Mouse (Mus musculus): Measurements from ENCODE around the gene Tpk1.
"Not testable (repeated sequence)": the region's sequence is repeated elsewhere in the genome, so short reads cannot be mapped to it uniquely, and the experiment has no call there.

Gene Tpk1

DNA sequence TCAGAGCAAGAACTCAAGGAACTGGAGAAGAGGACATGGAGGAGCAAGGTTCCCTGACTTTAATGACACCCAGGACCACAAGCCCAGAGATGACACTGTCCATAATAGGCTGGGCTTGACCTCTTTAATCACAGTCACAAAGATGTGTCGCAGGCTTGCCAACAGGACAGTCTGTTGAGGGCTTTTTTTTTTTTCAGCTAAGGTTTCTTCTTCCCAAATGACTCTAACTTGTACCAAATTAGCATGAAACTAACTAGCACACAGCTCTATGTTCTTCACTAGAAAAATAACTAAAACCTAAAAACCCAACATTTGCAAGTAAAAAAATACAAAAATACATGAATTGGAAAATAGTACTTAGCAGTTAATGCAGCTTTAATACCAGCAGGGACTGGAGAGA, 27.2 kb downstream of the Tpk1 start:
- no peak for DNase-seq

DNA sequence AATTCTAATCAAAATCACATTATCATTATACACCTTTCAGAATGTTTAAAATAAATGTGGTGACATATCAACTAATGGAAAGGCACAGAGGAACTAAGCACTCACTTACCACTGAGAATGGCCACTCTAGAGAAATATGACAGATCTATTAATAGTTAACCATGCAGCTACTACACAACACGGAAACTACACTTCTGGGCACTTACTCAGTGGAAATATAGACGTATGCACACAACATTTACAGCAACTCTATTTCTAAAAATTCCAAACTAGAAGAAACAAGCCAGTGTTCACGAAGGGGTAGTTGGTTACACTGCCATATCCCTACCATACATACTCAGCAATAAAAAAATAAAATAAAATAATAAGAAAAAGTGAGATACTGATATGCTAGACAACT, 28.0 kb downstream of the Tpk1 start:
- no peak for DNase-seq

DNA sequence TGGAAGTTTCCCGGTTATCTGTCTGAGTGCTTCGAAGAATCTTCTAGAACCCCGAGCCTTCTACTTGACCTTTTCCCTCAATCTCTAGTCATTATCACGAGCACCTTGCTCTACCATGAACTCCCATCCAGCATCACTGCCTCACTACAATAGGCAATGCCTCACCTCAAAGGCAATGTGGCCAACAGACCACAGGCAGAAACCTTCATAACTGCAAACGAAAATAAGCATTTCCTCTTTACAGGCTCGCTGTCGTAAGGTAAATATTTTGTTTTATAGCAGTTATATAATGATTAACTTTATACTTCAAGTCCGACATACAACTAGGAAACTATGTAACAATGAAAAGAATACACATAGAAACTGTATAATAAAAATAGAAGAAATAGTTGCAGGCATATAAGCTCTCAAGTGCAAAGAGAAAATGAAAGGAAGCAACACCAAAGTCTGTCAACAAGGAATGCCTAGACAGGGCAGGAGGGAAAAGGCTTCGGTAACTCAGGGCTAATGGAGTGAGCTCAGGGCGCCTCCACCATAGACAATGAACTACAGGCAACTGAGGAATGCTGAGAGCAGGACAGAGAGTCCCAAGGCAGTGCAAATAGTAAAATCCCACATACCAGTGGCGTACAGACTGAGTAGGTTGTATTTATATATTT, 29.0 kb downstream of the Tpk1 start:
- DNase-seq: no peak

DNA sequence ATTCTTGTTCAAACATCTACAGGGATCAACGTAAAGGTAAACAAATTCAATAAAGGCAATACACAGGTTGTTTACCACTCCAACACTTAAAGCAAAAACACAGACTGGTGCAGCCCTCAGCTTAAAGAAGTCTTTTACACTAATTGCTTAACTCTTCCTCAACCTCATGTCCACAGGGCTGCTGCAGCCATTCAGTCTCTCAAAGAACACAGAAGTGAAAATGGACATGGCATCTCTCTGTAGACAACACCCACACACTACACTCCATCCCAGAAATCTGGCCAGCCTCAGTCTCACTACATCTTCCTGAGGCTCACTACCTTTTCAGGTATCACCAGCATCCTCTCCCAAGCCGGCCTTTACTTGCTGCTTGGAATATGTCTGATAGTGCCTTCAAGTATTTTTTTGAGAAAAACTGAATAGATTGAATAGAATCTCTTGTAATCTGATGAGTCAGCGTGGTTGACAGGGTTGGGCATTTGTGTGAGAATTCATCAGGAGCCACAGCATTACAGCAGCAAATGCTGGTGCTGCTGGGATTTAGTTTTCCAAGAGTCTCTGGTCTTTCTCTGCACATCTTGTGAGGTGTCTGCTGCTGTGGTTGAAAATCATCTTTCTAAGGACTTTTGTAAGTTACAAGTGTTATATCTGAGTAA, 32.6 kb downstream of the Tpk1 start:
- no peak for DNase-seq

DNA sequence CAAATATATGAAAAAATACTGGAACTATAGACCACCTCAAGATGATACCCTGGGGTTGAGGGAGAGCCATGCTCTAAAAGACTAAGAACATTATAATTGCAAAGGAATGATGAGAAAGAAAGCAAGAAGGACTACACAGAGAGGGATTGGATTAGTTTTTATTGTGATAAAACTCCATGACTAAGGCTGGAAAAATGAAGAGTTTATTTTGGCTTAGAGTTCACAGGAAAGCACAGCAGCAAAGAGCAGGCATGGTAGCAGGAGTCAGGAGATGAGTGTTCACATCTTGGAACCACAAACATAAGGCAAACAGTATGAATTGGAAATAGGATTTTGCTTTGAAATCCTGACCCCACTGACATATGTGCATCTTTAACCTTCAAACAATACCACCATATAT, 33.2 kb downstream of the Tpk1 start:
- DNase-seq: no peak

DNA sequence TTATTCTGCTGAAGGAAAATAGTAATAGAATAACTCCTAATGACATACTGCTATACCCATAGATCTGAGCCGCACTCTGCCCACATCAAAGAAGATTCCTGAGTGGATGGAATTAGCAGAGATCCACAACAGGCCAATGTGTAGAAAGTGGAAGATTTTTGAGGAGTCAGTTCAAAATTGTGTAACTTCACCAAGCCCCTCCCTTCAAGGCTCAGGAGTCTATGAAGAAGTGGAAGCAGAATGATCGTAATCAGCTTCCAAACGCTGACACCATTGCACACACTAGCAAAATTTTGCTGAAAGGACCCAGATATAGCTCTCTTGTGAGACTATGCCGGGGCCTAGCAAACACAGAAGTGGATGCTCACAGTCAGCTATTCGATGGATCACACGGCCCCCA, 42.6 kb downstream of the Tpk1 start:
- not testable (repeated sequence) for DNase-seq

DNA sequence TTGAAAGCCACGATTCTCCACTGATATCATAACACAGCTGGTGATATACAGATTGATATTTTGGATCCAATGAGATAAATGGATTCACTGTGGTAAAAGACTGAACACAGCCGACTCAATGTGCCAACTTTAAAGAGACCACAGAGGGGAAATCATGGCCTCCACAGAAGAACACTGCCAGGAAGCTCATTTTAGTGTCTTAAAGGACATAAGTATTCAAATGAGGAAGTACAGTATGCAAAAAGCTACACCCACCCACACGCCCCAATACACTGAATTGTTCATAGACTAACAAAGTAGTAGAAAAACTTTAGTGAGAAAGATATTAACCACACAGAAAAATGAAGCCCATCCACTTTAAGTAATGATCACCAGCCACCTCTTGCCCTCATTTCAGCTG, 46.8 kb downstream of the Tpk1 start:
- DNase-seq: no peak

DNA sequence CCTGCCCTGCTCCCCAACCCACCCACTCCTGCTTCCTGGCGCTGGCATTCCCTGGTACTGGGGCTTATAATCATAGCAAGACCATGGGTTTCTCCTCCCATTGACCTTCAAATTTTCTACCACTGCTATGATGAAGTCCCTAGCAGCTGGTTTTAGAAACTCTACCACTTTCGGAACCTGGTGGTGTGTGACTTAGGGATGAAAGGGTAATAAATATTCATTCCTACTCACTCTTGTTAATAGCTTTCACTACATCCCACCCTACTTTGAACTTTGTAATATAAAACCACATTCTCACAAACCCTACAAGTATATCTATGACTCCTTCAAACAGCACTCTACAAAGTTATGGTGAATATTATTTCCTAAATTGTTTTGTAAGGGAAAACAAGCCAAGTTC, 54.3 kb downstream of the Tpk1 start:
- DNase-seq: no peak

DNA sequence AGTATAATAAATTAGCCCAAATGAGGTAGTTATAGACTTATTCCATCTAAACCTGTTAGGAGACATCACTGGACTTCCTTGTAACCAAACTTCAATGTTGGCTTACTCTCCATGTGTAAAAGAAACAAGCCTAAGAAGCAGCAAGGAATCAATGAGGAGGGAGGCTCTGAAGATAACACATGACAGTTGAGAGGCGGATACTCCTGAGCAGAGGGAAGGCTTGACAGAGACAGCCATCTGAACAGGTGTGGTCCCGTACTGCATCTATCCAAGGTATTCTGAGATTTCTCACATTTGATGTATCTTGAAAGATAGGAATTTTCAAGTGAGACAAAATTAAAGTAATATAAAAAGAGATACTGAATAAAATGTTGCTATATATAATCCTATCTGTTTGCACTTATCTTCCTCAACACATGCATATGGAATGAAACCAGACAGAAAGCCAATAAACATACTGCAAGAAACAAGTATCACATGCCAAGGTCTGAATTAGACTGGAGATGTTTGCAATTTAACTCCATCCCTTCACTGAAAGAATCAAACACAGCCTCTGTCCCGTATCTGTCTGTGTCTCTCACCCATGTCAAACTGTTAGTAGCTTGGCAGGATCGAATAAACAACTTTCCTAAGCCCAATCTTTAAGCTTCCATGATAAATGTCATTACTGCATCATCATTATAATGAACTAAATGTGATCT, 75.1 kb downstream of the Tpk1 start:
- no peak for DNase-seq

DNA sequence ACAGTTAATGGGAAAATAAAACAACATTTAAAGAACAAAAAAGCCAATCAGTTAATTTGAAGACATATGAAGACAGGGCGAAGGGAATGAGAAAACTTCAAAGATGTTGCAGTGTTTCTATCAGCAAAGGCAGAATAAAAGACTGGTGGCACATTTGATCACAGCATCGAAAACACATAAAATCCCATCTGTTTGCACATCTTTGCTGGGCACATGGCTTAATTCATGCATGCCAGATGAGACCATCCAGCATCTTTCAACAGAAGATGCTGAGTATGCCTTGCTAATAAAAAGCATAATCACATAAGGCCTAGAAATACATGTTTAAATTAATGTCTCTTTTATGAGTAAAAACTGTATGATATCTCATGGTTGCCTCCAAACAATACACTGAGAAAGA, 80.8 kb downstream of the Tpk1 start:
- DNase-seq: no peak

DNA sequence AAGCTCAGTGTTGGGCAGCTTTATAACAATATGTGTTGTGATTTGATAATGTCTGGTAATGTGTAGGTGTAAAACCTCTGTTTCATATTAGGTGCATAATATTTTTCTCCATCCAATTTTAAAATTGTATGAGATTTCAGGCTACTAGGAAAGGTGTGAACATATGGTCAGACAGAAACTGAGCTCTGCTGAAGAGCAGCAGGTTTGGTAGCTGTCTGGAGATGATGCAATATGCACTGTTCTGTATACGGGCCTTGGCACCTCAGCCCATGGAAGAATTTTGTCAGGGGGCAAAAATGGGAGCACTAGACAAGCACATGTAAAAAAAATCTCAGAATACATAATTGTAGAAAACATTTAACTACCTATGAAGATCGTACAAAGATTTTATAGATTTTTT, 84.3 kb downstream of the Tpk1 start:
- peak; percentile 16 for DNase-seq

DNA sequence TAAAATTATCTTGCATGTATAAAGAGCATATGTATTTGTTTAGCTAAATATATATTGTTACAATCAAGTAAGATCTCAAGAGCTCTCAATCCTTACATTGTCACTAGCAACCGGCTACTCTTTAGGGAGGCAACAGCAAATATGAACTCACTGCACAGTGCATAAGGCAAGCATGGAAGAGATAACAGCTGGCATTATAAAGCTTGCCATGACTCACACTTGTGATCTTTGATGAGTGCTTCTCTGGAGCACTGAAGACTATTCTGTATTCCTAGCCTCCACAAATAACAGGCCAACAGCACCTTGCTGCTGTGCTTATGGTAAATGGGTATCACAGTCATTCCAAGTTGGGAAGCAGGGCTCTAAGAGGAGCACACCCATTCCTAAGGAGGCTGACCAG, 98.2 kb downstream of the Tpk1 start:
- no peak for DNase-seq

DNA sequence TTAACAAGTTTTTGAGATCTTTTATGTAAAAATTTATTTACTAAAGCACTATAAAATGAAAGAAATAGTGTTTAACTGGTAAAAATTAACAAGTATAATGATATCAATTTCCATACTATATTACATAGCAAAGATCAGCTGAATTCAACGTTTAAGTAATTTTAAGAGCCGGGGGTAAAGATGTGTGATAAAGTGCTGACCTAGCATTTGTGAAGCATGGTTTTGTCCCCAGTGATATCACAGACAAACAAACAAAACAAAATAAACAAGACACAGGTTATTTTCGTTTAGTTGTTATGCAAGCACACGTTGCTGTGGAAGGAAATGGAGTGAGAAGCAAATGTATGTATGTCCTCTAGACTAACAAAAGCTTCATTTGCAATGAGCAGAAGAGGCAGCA, 103.6 kb downstream of the Tpk1 start:
- no peak for DNase-seq

DNA sequence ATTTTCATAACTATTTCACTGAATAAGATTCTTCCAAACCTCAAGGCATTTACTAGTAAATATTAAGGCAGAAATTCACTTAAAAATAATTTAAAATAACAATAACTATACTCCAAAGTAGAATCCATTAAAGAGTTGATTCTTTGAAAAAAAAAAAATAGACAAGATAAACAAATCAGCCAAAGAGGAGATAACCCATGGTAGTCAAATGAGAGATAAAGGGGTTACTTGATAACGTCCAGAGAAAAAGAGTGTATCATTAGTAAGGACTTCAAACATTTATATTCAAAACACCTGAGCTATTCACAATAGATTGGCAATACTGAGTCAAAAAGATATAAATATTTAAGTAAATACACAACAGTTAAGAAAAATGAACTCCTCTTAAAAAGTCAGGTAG, 114.7 kb downstream of the Tpk1 start:
- no peak for DNase-seq

DNA sequence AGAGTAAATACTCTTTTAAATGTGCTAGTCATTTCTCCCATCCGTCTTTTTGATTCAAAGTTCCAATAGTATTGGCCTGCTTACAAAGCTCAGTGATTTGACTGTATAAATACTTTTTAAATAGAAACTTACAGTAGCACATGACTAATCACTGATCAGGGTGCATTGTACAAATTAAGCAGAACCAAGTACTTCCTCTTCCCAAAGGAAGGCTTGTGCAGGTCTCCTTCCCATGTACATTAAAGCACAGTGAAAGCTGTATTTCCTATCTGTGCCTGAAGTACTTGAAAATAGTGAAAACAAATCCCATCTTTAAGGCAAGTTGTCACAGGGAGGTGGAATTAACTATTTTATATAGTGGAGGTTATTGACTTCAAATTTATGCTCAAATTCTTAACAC, 119.5 kb downstream of the Tpk1 start:
- DNase-seq: no peak

DNA sequence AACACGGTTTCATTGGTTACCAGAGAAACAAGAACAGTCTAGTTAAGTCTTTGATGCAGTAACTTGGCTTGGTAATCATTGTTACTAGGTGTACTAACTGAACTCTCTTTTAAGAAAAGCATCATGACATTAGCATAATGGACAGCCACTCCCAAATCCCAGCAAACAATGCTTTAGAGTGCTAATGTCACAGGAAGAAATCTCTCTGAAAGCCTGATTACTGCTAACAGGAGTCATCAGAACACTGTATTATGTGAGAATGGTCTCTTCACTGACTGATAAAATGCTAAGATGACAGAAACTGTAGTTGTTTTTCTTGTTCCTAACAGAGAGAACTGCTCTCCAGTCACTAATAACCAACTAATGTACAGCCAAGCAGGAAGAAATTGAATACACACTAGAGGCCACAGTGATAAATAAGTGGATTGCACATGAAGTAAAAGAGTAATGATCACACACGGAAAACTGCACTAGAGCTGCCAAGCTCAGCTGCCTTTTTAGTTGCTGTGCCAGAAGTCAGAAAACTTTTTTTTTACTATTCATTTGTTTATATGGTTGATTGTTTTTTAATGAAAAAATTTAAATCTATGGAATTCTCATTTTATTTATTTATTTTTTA, 128.7 kb downstream of the Tpk1 start:
- DNase-seq: no peak

DNA sequence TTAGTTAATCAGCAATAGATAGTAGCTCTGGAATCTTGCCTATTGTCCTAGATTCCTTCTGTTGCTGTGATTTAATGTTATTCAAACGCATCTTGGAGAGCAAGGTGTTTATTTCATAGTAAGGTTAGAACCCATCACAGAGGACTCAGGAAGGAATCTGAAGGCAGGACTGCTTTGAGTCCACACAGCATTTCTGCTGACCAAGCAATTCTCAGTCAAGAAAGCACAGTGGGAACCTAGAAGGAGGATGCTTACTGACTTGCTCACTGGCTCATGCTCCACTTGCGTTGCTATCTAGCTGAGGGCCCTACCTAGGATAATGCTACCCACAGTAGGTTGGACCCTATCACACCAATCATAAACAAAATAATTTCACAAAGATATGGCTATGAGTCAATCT, 130.6 kb downstream of the Tpk1 start:
- DNase-seq: no peak

DNA sequence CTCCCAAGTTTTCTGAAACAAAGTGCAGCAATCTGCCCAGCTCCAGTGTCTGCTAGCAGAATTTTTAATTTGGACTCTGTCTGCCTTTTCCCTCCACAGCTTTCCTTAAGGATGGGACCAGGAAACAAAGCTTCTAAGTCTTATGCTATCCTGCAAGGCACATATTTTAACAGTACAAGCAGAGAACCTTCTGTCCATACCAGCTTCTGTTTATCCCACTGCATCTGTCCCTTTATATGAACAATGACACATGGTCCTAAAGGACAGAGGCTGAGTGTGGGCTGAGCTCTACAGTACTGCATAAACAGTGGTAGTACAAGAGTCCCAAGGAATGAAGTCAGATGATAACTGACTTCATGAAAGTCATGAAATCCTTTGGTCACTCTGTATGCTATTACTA, 132.8 kb downstream of the Tpk1 start:
- DNase-seq: no peak

DNA sequence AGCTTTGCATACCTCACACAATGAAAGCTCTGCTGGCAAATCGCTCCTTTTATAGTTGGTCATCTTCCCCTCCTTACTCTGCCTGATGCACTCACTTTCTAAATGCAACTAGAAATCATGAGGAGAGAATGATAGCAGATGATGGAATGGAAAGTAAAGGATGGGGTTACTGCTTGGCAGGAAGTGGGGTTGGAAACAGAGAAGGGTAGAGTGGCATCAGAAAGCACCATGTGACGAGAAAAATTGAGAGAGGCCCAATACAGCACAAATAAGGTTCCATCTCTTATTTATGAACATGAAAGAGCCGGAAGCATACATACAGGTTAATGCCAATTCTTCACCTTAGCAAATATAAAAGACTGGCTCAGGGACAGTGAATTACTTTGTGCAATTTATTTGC, 133.3 kb downstream of the Tpk1 start:
- no peak for DNase-seq

DNA sequence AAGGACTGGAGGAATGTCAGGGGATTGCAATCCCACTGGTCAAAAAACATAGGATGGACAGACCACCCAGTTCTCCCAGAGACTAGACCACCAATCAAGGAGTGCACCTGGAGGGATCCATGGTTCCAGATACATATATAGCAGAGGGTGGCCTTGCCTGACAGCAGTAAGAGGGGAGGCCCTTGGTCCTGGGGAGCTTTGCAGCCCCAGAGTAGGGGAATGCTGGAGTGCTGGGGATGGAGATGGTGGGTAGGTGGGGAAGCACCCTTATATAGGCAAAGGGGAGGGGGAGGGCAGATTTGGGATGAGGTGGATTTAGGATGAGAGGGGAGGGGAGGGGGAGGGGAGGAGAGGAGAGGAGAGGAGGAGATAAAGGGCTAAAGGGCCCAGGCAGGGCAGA, 134.1 kb downstream of the Tpk1 start:
- no peak for DNase-seq

DNA sequence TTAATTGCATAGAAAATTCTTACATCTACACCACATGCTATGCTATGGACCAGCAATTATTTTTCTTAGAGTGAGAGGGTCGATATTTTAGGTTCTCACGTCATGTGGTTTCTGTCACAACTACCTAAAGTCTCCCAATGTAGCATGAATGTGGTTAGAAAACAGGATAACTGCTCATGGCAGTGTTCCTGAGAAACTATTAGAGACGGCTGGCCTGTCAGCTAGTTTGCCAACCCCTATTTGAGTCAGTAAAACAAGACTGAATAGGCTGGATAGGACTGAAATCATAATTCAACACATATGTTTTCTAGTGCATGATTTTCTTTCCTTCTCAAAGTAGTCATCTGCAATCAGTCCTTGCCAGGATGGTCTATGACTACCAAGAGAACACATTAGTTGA, 137.1 kb downstream of the Tpk1 start:
- DNase-seq: no peak

DNA sequence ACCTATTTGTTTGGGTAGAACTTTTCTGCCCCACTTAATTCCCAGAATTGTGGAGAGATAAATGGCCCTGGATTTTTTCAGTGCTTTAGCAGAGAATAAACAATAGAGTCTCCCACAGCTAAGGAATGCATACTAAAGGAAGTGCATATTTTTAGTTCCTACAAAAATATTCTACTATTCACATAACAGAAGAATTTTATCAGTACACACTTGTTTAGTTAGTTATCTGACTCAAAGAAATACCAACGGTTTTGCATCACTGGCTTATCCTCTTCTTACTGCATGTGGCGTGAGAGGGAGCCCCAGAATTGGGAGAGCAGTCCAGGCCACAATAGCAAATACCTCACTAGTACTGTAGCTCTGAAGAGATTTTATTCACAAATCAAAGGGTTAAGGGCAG, 141.1 kb downstream of the Tpk1 start:
- DNase-seq: no peak

DNA sequence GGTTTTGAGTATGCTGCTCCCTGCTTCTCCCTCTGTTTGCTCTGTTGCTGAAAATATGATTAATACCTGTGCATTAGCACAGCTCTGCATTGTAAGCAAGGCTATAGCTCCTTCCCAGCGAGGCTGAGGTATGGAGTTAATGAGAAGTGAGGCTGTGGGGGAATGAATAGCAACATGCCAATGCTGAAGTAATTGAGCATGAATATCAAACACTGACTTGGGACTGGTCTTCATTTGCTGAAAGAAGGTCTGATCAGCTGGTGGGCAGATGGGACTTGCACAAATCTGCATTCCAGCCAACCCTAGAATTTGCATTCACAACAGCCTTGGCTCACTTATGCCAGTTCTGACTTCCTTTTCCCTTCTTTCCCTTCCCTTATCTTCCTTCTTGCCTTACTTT, 144.0 kb downstream of the Tpk1 start:
- DNase-seq: no peak

DNA sequence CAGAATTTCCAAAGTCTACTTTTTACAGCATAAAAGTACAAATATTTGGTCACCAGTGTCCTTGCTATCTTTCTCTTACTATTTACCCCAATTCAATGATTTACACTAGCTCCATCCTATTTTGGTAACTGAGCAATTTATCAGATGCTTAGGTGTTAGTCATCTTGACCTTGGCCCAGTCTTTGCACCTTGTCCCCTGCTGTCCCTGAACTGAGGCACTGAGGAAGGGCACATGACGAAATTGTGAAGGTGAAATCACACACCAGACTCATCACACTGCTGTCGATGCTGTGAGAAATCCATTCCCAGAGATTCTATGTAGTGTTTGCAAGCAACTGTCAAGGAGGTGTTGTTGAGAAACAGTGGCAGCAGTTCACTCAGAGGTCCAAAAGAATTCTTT, 145.9 kb downstream of the Tpk1 start:
- DNase-seq: no peak

Data from cerebellum, adult 18-20 months (tissue).